Mouse (Mus musculus) hindbrain, embryonic 14.5 days (tissue): ENCODE measurements around the gene Cep126. TPM values are rescaled to one million over a fixed set of nuclear protein-coding genes. Genes with fewer than 3 reads are reported as not detected.

ENCODE experiments used
- ATAC-seq: fragments of 200-750 bp; cut with Nextera tagmentation; 2 replicates; pipeline ENCODE4 v1.8.0; 2017; ENCODE audit warnings: moderate number of reproducible peaks, mild to moderate bottlenecking, moderate TSS enrichment, moderate library complexity; ENCODE audit not compliant: low FRiP score
- DNase-seq: peaks from one replicate; pipeline ENCODE4 v3.0.0-alpha.2; 2015; ENCODE audit warnings: low spot score
- H3K27ac ChIP-seq: fragments of 300-500 bp; sonication (generic); 2 replicates; pipeline ENCODE4 v1.5.1; 2014; ENCODE audit warnings: mild to moderate bottlenecking, moderate library complexity
- H3K27me3 ChIP-seq: fragments of 300-500 bp; sonication (generic); 2 replicates; pipeline ENCODE4 v1.6.1; 2014; ENCODE audit warnings: mild to moderate bottlenecking, low read length, mixed read lengths; ENCODE audit not compliant: control insufficient read depth, insufficient read depth
- H3K36me3 ChIP-seq: fragments of 300-500 bp; sonication (generic); replicated peaks from 2 replicates; pipeline ENCODE4 v1.6.1; 2014; ENCODE audit not compliant: control insufficient read depth, insufficient read depth
- H3K4me1 ChIP-seq: fragments of 300-500 bp; sonication (generic); replicated peaks from 2 replicates; pipeline ENCODE4 v1.6.1; 2014; ENCODE audit warnings: antibody characterized with exemption, low read length, mixed read lengths; ENCODE audit not compliant: control insufficient read depth, insufficient read depth
- H3K4me2 ChIP-seq: fragments of 300-500 bp; sonication (generic); replicated peaks from 2 replicates; pipeline ENCODE4 v1.6.1; 2014; ENCODE audit warnings: mild to moderate bottlenecking, moderate library complexity
- H3K4me3 ChIP-seq: fragments of 300-500 bp; sonication (generic); replicated peaks from 2 replicates; pipeline ENCODE4 v1.5.1; 2014; ENCODE audit warnings: mild to moderate bottlenecking, low read length
- H3K9ac ChIP-seq: fragments of 300-500 bp; sonication (generic); 2 replicates; pipeline ENCODE4 v1.6.1; 2014
- H3K9me3 ChIP-seq: fragments of 300-500 bp; sonication (generic); 2 replicates; pipeline ENCODE4 v1.6.1; 2016; ENCODE audit warnings: low read length; ENCODE audit not compliant: control insufficient read depth
- WGBS: fragments of 180-500 bp; shearing (Covaris S2); extraction: QIAGEN DNeasy Blood & Tissue Kit; methylation state at CpG from one replicate; pipeline ENCODE4 v1.1.7; 2014; 5-methylcytosine and 5-hydroxymethylcytosine counted together
- polyA plus RNA-seq: library from polyadenylated mRNA; unstranded; fragments of >200 nt; fragmentation: Nextera tagmentation; extraction: Ambion mirVana; gene quantifications from 2 replicates; pipeline ENCODE4 v1.2.1, GENCODE M21; 2014

Gene Cep126
- 5.8 and 6.0 TPM in 2 replicates for polyA plus RNA-seq

GRCm38 (mm10) chr9:8134117-8134574 is at the start of gene Cep126:
Gene Cep126, minus strand, starts transcription at chr9:8134294.
- DNase-seq = peak; percentile 86
- peak within 1 kb of the TSS; percentile 83 for H3K4me3 ChIP-seq
- no peaks in the 10 kb centered on the region for H3K36me3 ChIP-seq
- peak; percentile 98 for ATAC-seq
- no peaks in the 10 kb centered on the region for H3K9me3 ChIP-seq
- no peaks in the 10 kb centered on the region for H3K27me3 ChIP-seq
- under 1% methylated on average over 71 of the region's 72 CpGs for WGBS
- H3K27ac ChIP-seq = 0 out of 2 replicates have a peak within 1 kb of the TSS, but pooled peaks have one; percentile 17
- peak within 1 kb of the TSS; percentile 59 for H3K4me2 ChIP-seq
- H3K4me1 ChIP-seq = no peaks in the 10 kb centered on the region
- H3K9ac ChIP-seq = peak within 1 kb of the TSS; percentile 70

- Histone ChIP-seq H3K27me3 (no peaks in the 10 kb centered on the region), H3K4me2 (no peak overlapping the region), H3K9me3 (no peaks in the 10 kb centered on the region), H3K4me3 (no peak overlapping the region), H3K27ac (no peak overlapping the region), H3K36me3 (no peaks in the 10 kb centered on the region), H3K4me1 (no peaks in the 10 kb centered on the region), H3K9ac (no peak overlapping the region)
- ATAC-seq = no peak
- no peak for DNase-seq
- WGBS = 92% methylated on average over 3 of the region's 3 CpGs
These were observed 45.5 kb upstream of the Cep126 start for GRCm38 (mm10) chr9:8179554-8179953.

GRCm38 (mm10) chr9:8177099-8177498 is 43.0 kb upstream of the Cep126 start:
- Histone ChIP-seq H3K4me1 (no peaks in the 10 kb centered on the region), H3K36me3 (no peaks in the 10 kb centered on the region), H3K4me3 (no peak overlapping the region), H3K9ac (no peak overlapping the region), H3K9me3 (no peaks in the 10 kb centered on the region), H3K27me3 (no peaks in the 10 kb centered on the region), H3K27ac (no peak overlapping the region), H3K4me2 (no peak overlapping the region)
- WGBS = 82% methylated on average over 3 of the region's 3 CpGs
- DNase-seq = no peak
- ATAC-seq = no peak

- DNase-seq = no peak
- H3K9ac ChIP-seq = no peak overlapping the region
These were observed 22.9 kb upstream of the Cep126 start for GRCm38 (mm10) chr9:8157011-8157410.

GRCm38 (mm10) chr9:8139501-8139900 is 5.4 kb upstream of the Cep126 start:
- Histone ChIP-seq H3K4me3 (no peak overlapping the region), H3K27me3 (no peaks in the 10 kb centered on the region), H3K4me2 (no peak overlapping the region), H3K9ac (no peak overlapping the region), H3K27ac (no peak overlapping the region), H3K9me3 (no peaks in the 10 kb centered on the region), H3K4me1 (no peaks in the 10 kb centered on the region), H3K36me3 (no peaks in the 10 kb centered on the region)
- WGBS = 86% methylated on average over 1 of the region's 1 CpGs
- ATAC-seq = no peak
- no peak for DNase-seq

More at GRCm38 (mm10) chr9:8157011-8157410, 22.9 kb upstream of the Cep126 start:
- Histone ChIP-seq H3K27ac (no peak overlapping the region), H3K4me1 (no peaks in the 10 kb centered on the region), H3K4me3 (no peak overlapping the region), H3K27me3 (no peaks in the 10 kb centered on the region), H3K36me3 (no peaks in the 10 kb centered on the region), H3K4me2 (no peak overlapping the region), H3K9me3 (no peaks in the 10 kb centered on the region)
- 84% methylated on average over 2 of the region's 2 CpGs for WGBS
- ATAC-seq = no peak

GRCm38 (mm10) chr9:8133586-8134115 is 443 bp downstream of the Cep126 start:
- H3K36me3 ChIP-seq = no peaks in the 10 kb centered on the region
- H3K4me3 ChIP-seq = peak overlapping the region; percentile 83
- DNase-seq (no peak), ATAC-seq (peak; percentile 35; the same call in 1 of the 2 replicates)
- 0 out of 2 replicates have a peak overlapping the region, but pooled peaks have one; percentile 17 for H3K27ac ChIP-seq
- H3K4me1 ChIP-seq = no peaks in the 10 kb centered on the region
- H3K27me3 ChIP-seq = no peaks in the 10 kb centered on the region
- H3K4me2 ChIP-seq = peak overlapping the region; percentile 59
- H3K9me3 ChIP-seq = no peaks in the 10 kb centered on the region
- 2% methylated on average over 22 of the region's 22 CpGs for WGBS
- H3K9ac ChIP-seq = peak overlapping the region; percentile 70

GRCm38 (mm10) chr9:8123495-8123894 is 10.6 kb downstream of the Cep126 start:
- Histone ChIP-seq H3K36me3 (peaks cover 13% of the 10 kb centered on the region), H3K4me2 (no peak overlapping the region), H3K27ac (no peak overlapping the region), H3K4me1 (no peaks in the 10 kb centered on the region), H3K9me3 (no peaks in the 10 kb centered on the region), H3K27me3 (no peaks in the 10 kb centered on the region), H3K4me3 (no peak overlapping the region), H3K9ac (no peak overlapping the region)
- ATAC-seq = no peak
- no peak for DNase-seq
- WGBS = 84% methylated on average over 8 of the region's 8 CpGs

GRCm38 (mm10) chr9:8114516-8114915 is 19.6 kb downstream of the Cep126 start:
- Histone ChIP-seq H3K9me3 (peaks cover 7% of the 10 kb centered on the region; the same call in 1 of the 2 replicates), H3K4me2 (no peak overlapping the region), H3K27me3 (no peaks in the 10 kb centered on the region), H3K36me3 (peaks cover 37% of the 10 kb centered on the region), H3K27ac (no peak overlapping the region), H3K4me3 (no peak overlapping the region), H3K9ac (no peak overlapping the region), H3K4me1 (no peaks in the 10 kb centered on the region)
- no peak for DNase-seq
- no peak for ATAC-seq
- WGBS = 98% methylated on average over 5 of the region's 5 CpGs

GRCm38 (mm10) chr9:8103050-8103449 is 31.0 kb downstream of the Cep126 start:
- no peak overlapping the region for H3K4me3 ChIP-seq
- H3K9ac ChIP-seq = no peak overlapping the region
- H3K27me3 ChIP-seq = no peaks in the 10 kb centered on the region
- peaks cover 3% of the 10 kb centered on the region; the same call in 1 of the 2 replicates for H3K36me3 ChIP-seq
- no peaks in the 10 kb centered on the region for H3K9me3 ChIP-seq
- no peak overlapping the region for H3K27ac ChIP-seq
- no peak for DNase-seq
- H3K4me1 ChIP-seq = no peaks in the 10 kb centered on the region
- 93% methylated on average over 4 of the region's 4 CpGs for WGBS
- ATAC-seq = no peak
- no peak overlapping the region for H3K4me2 ChIP-seq
